Mouse (Mus musculus) kidney, postnatal 0 days (tissue): ENCODE results near the gene Slc39a10. TPM values are rescaled to one million over a fixed set of nuclear protein-coding genes. Genes with fewer than 3 reads are reported as not detected.
A peak's percentile ranks its signal among the peaks of the same experiment; 100 is the strongest.

Source experiments
- ATAC-seq: fragments of 200-750 bp; cut with Nextera tagmentation; replicated peaks from 2 replicates; pipeline ENCODE4 v1.8.0; 2017; ENCODE audit warnings: low read depth, moderate number of reproducible peaks, moderate TSS enrichment, moderate library complexity; ENCODE audit not compliant: low FRiP score
- DNase-seq: peaks from one replicate; pipeline ENCODE4 v3.0.0-alpha.2; 2016; ENCODE audit warnings: low spot score
- H3K27ac ChIP-seq: fragments of 300-500 bp; sonication (generic); 2 replicates; pipeline ENCODE4 v1.5.1; 2014; ENCODE audit warnings: mild to moderate bottlenecking
- H3K27me3 ChIP-seq: fragments of 300-500 bp; sonication (generic); 2 replicates; pipeline ENCODE4 v1.6.1; 2014; ENCODE audit warnings: low read length, mixed read lengths; ENCODE audit not compliant: insufficient read depth
- H3K36me3 ChIP-seq: fragments of 300-500 bp; sonication (generic); 2 replicates; pipeline ENCODE4 v1.6.1; 2014; ENCODE audit warnings: low read length, mixed read lengths; ENCODE audit not compliant: insufficient read depth
- H3K4me1 ChIP-seq: fragments of 300-500 bp; sonication (generic); replicated peaks from 2 replicates; pipeline ENCODE4 v1.6.1; 2014; ENCODE audit warnings: antibody characterized with exemption, low read length, mixed read lengths; ENCODE audit not compliant: insufficient read depth
- H3K4me2 ChIP-seq: fragments of 300-500 bp; sonication (generic); 2 replicates; pipeline ENCODE4 v1.6.1; 2014; ENCODE audit warnings: mild to moderate bottlenecking, low read length, moderate library complexity, mixed read lengths
- H3K4me3 ChIP-seq: fragments of 300-500 bp; sonication (generic); replicated peaks from 2 replicates; pipeline ENCODE4 v1.5.1; 2014; ENCODE audit warnings: low read depth, low read length
- H3K9ac ChIP-seq: fragments of 300-500 bp; sonication (generic); 2 replicates; pipeline ENCODE4 v1.6.1; 2014; ENCODE audit warnings: low read depth, low read length
- H3K9me3 ChIP-seq: fragments of 300-500 bp; sonication (generic); replicated peaks from 2 replicates; pipeline ENCODE4 v1.6.1; 2016; ENCODE audit warnings: low read length, inconsistent platforms, mixed read lengths
- CTCF ChIP-seq: IDR thresholded peaks from 2 replicates; pipeline ENCODE4 v1.5.1; 2016; ENCODE audit warnings: antibody characterized with exemption, low read depth, mild to moderate bottlenecking, moderate library complexity
- WGBS: fragments of 180-500 bp; shearing (Covaris S2); extraction: QIAGEN DNeasy Blood & Tissue Kit; methylation state at CpG from one replicate; pipeline ENCODE4 v1.1.7; 2014; 5-methylcytosine and 5-hydroxymethylcytosine counted together
- polyA plus RNA-seq: library from polyadenylated mRNA; unstranded; fragments of >200 nt; fragmentation: Nextera tagmentation; extraction: Ambion mirVana; gene quantifications from 2 replicates; pipeline ENCODE4 v1.2.1, GENCODE M21; 2015

Slc39a10 gene
- polyA plus RNA-seq, 1 experiment from 2014 or later: 29.9 TPM

DNA sequence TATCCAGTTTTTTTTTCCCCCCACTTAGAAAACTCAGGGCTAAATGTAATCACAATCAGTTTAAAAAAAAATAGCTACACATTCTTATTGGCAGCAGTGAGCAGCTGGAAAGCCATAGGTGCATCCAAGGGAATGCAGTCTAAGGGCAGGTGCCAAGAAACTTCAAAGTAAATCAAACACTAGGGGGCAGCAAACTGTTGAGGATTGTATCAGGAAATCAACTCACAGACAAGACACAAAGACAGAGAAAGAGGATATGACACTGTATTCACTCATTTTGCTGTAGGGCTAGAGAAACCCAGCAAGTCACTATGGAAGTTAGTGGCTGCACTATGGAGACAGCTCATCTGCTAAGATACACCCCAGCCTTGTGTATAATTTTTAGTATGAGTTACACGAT lies 42.9 kb downstream of the Slc39a10 start:
- Histone ChIP-seq H3K36me3 (no peaks in the 10 kb centered on the region), H3K4me1 (no peaks in the 10 kb centered on the region; the same call in 1 of the 2 replicates), H3K9me3 (no peaks in the 10 kb centered on the region), H3K4me3 (no peak overlapping the region), H3K27ac (no peak overlapping the region), H3K27me3 (no peaks in the 10 kb centered on the region), H3K9ac (no peak overlapping the region), H3K4me2 (no peak overlapping the region)
- ATAC-seq (no peak), DNase-seq (peak; percentile 92)
- TF ChIP-seq CTCF: peak; percentile 92
- 59% methylated on average over 1 of the region's 1 CpGs for WGBS

DNA sequence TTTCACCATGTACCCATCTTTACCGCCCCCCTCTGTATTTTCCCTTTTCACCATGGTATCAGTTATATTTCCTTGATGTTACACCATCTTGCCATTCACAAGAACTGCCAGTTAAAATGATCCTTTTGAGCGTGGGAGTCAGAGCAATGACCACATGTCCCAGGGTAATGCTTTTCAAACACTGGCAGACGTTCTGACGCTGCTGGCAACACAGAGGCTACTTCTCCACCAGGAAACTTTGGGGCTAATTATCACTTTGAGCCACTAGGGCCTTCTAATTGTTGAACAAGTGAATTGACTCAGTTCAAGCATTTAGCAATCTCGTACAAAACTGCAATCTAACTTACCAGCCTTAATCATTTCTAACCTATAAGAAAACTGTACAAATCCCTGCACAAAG lies 47.4 kb downstream of the Slc39a10 start:
- no peaks in the 10 kb centered on the region for H3K9me3 ChIP-seq
- DNase-seq (no peak), ATAC-seq (no peak)
- WGBS: 43% methylated on average over 5 of the region's 5 CpGs
- H3K36me3 ChIP-seq: no peaks in the 10 kb centered on the region
- TF ChIP-seq CTCF: no peak
- no peak overlapping the region for H3K27ac ChIP-seq
- no peaks in the 10 kb centered on the region for H3K27me3 ChIP-seq
- H3K4me3 ChIP-seq: no peak overlapping the region
- H3K4me2 ChIP-seq: no peak overlapping the region
- H3K9ac ChIP-seq: no peak overlapping the region
- H3K4me1 ChIP-seq: no peaks in the 10 kb centered on the region

DNA sequence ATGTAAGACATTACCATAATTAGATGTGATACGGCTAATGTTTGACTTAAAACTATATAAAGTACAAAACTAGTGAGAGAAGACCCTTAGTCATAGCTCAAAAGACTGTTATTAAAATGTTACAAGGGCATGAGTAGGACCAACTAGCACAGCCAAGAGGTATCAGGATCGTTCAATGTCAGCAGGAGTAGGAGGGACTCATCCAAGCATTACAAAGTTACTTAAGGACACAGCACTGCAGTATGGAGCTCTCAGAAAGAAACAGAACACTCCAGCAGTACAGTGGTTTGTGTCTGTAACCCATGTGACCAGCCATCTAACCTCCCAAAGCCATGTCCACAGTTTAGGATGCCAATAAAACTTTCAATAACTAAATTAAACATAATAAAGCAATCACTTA lies 48.4 kb downstream of the Slc39a10 start:
- Histone ChIP-seq H3K4me1 (no peaks in the 10 kb centered on the region), H3K4me3 (no peak overlapping the region), H3K9ac (no peak overlapping the region), H3K4me2 (no peak overlapping the region), H3K27me3 (no peaks in the 10 kb centered on the region), H3K27ac (no peak overlapping the region), H3K36me3 (no peaks in the 10 kb centered on the region), H3K9me3 (no peaks in the 10 kb centered on the region)
- ATAC-seq: no peak
- peak; percentile 20 for DNase-seq
- 61% methylated on average over 2 of the region's 2 CpGs for WGBS
- no peak for TF ChIP-seq CTCF

DNA sequence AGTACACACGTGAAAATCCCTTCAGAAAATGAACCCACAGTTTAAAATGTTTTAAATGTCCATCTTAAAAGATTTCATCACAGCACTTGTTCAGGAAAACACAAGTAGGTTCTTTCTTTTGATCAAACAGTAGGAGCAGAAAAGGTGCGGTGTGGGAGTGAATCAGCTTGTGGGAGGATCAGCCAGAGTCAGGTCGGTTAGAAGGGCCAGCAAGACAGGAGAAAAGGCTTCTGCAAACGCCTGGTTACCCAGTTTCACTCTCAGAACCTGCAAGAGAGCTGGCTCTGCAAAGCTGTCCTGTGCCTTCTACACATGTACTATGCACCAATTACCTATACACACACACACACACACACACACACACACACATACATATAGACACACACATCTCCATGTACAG lies 49.2 kb downstream of the Slc39a10 start:
- Histone ChIP-seq H3K4me3 (no peak overlapping the region), H3K9me3 (no peaks in the 10 kb centered on the region), H3K27me3 (no peaks in the 10 kb centered on the region), H3K36me3 (no peaks in the 10 kb centered on the region), H3K4me1 (no peaks in the 10 kb centered on the region), H3K27ac (no peak overlapping the region), H3K4me2 (no peak overlapping the region), H3K9ac (no peak overlapping the region)
- 43% methylated on average over 4 of the region's 4 CpGs for WGBS
- no peak for DNase-seq
- no peak for TF ChIP-seq CTCF
- no peak for ATAC-seq

DNA sequence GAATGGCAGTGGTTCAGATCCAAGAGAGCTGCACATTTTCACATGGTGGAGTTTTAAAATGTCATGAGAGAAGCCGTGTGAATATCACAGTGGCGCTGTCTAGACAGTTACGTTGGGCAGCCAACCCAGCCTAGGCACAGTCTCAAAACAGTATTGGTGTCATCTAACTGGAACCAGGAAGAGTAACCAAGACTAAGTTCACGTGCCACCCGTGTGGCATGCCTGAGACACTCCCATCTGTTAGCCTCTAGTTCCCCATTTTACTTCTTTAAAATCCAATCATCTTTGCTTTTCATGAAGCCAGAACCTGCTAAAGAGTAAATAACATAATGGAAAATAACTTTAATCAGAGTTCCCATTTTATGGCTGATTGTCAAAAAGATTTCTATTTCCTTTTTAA lies 60.7 kb downstream of the Slc39a10 start:
- DNase-seq: no peak
- no peak for TF ChIP-seq CTCF
- H3K4me2 ChIP-seq: no peak overlapping the region
- no peak overlapping the region for H3K4me3 ChIP-seq
- H3K4me1 ChIP-seq: no peaks in the 10 kb centered on the region
- no peaks in the 10 kb centered on the region for H3K27me3 ChIP-seq
- H3K36me3 ChIP-seq: peaks cover 8% of the 10 kb centered on the region; the same call in 1 of the 2 replicates
- H3K27ac ChIP-seq: no peak overlapping the region
- no peaks in the 10 kb centered on the region for H3K9me3 ChIP-seq
- H3K9ac ChIP-seq: no peak overlapping the region
- 90% methylated on average over 5 of the region's 5 CpGs for WGBS
- ATAC-seq: no peak

DNA sequence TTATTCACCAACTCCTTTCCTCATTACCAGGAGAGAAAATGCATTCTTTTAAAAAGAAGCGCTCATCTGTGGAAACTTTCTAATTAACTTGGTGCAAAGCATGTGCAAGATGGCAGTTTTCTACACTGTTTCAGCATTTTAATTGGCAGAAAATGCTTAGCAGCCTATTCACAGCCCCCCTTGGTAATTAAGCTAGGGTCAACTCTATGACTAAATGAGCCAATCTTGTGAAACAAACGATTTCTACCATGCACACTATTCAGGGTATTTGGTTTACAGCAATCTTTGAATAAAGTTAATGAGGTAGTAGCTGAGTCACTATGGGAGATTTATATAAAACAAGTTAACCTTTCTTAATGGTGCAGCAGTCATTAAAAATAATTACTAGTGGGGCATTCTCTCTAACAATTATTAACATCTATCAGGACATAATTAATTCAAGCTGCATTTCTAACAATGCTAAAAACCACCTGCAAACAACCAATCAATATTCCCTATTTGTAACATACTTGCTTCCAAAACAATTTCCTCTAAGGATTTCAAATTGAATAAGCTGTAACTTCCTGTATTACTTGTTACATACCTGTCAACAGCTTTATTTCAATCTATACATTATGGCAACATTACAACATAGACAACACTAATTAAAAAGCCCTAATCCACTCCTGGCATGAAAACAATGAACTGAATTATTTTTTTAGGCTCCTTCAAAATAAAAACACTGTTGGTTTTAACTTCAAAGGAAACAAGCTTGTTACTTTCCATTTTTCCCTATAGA lies 62.4 kb downstream of the Slc39a10 start:
- H3K9ac ChIP-seq: no peak overlapping the region
- peaks cover 4% of the 10 kb centered on the region; the same call in 1 of the 2 replicates for H3K36me3 ChIP-seq
- H3K9me3 ChIP-seq: no peaks in the 10 kb centered on the region
- no peak for DNase-seq
- no peak overlapping the region for H3K27ac ChIP-seq
- WGBS: 44% methylated on average over 2 of the region's 2 CpGs
- ATAC-seq: peak; percentile 57; the same call in 1 of the 2 replicates
- H3K4me3 ChIP-seq: no peak overlapping the region
- H3K4me1 ChIP-seq: no peaks in the 10 kb centered on the region
- no peak for TF ChIP-seq CTCF
- no peaks in the 10 kb centered on the region for H3K27me3 ChIP-seq
- no peak overlapping the region for H3K4me2 ChIP-seq
